Mouse (Mus musculus) hindbrain, embryonic 11.5 days (tissue): Measurements from ENCODE around the gene Prkn. TPM values are rescaled to one million over a fixed set of nuclear protein-coding genes. Genes with fewer than 3 reads are reported as not detected.

Source experiments
- ATAC-seq: fragments of 200-750 bp; cut with Nextera tagmentation; 2 replicates; pipeline ENCODE4 v1.8.0; 2017; ENCODE audit warnings: mild to moderate bottlenecking, moderate TSS enrichment, moderate library complexity; ENCODE audit not compliant: low FRiP score
- DNase-seq: peaks from one replicate; pipeline ENCODE4 v3.0.0-alpha.2; 2015; ENCODE audit warnings: low spot score
- H3K27ac ChIP-seq: fragments of 300-500 bp; sonication (generic); 2 replicates; pipeline ENCODE4 v1.5.1; 2014; ENCODE audit warnings: mild to moderate bottlenecking, low read depth, low read length
- H3K27me3 ChIP-seq: fragments of 300-500 bp; sonication (generic); 2 replicates; pipeline ENCODE4 v1.6.1; 2014; ENCODE audit warnings: mild to moderate bottlenecking, low read length, moderate library complexity, mixed read lengths; ENCODE audit not compliant: control insufficient read depth, insufficient read depth
- H3K36me3 ChIP-seq: fragments of 300-500 bp; sonication (generic); 2 replicates; pipeline ENCODE4 v1.6.1; 2014; ENCODE audit warnings: mild to moderate bottlenecking, low read length, moderate library complexity, mixed read lengths; ENCODE audit not compliant: control insufficient read depth, insufficient read depth
- H3K4me1 ChIP-seq: fragments of 300-500 bp; sonication (generic); replicated peaks from 2 replicates; pipeline ENCODE4 v1.6.1; 2014; ENCODE audit warnings: low read length, mixed read lengths; ENCODE audit not compliant: control insufficient read depth, insufficient read depth
- H3K4me2 ChIP-seq: fragments of 300-500 bp; sonication (generic); replicated peaks from 2 replicates; pipeline ENCODE4 v1.6.1; 2014; ENCODE audit warnings: mild to moderate bottlenecking, low read depth, low read length
- H3K4me3 ChIP-seq: fragments of 300-500 bp; sonication (generic); 2 replicates; pipeline ENCODE4 v1.5.1; 2014; ENCODE audit warnings: low read depth, low read length
- H3K9ac ChIP-seq: fragments of 300-500 bp; sonication (generic); 2 replicates; pipeline ENCODE4 v1.6.1; 2014; ENCODE audit warnings: low read depth, low read length
- H3K9me3 ChIP-seq: fragments of 300-500 bp; sonication (generic); 2 replicates; pipeline ENCODE4 v1.6.1; 2016; ENCODE audit warnings: low read length; ENCODE audit not compliant: control insufficient read depth
- WGBS: fragments of 180-500 bp; shearing (Covaris S2); extraction: QIAGEN DNeasy Blood & Tissue Kit; methylation state at CpG from one replicate; pipeline ENCODE4 v1.1.7; 2014; 5-methylcytosine and 5-hydroxymethylcytosine counted together
- polyA plus RNA-seq: library from polyadenylated mRNA; unstranded; fragments of >200 nt; fragmentation: Nextera tagmentation; extraction: Ambion mirVana; gene quantifications from 2 replicates; pipeline ENCODE4 v1.2.1, GENCODE M21; 2014

Gene Prkn
- polyA plus RNA-seq, 1 experiment from 2014 or later: 1.9 TPM

GRCm38 (mm10) chr17:11532748-11533147 is 692.6 kb downstream of the Prkn start:
- Histone ChIP-seq H3K4me1 (0 out of 2 replicates have a peak, but pooled peaks cover 2% of the 10 kb centered on the region), H3K9ac (no peak overlapping the region), H3K4me2 (no peak overlapping the region), H3K4me3 (no peak overlapping the region), H3K27me3 (no peaks in the 10 kb centered on the region), H3K9me3 (no peaks in the 10 kb centered on the region), H3K36me3 (no peaks in the 10 kb centered on the region), H3K27ac (peak overlapping the region; percentile 56; the same call in 1 of the 2 replicates)
- DNase-seq: peak; percentile 45
- 0 out of 2 replicates have a peak, but pooled peaks have one; percentile 45 for ATAC-seq
- 13% methylated on average over 2 of the region's 2 CpGs for WGBS

- DNase-seq (peak; percentile 18), ATAC-seq (peak; percentile 47; the same call in 1 of the 2 replicates)
- H3K27me3 ChIP-seq: no peaks in the 10 kb centered on the region
- H3K9ac ChIP-seq: no peak overlapping the region
- H3K4me3 ChIP-seq: no peak overlapping the region
- 16% methylated on average over 1 of the region's 1 CpGs for WGBS
- no peaks in the 10 kb centered on the region for H3K36me3 ChIP-seq
- no peaks in the 10 kb centered on the region for H3K9me3 ChIP-seq
- 0 out of 2 replicates have a peak, but pooled peaks cover 2% of the 10 kb centered on the region for H3K4me1 ChIP-seq
- no peak overlapping the region for H3K27ac ChIP-seq
- no peak overlapping the region for H3K4me2 ChIP-seq
Measured at GRCm38 (mm10) chr17:11533835-11534234, 693.7 kb downstream of the Prkn start.

- 91% methylated on average over 7 of the region's 7 CpGs for WGBS
Measured at GRCm38 (mm10) chr17:11538826-11539225, 698.6 kb downstream of the Prkn start.

GRCm38 (mm10) chr17:11541928-11542623 is 701.9 kb downstream of the Prkn start:
- H3K9ac ChIP-seq: no peak overlapping the region
- 74% methylated on average over 4 of the region's 4 CpGs for WGBS
- H3K4me3 ChIP-seq: no peak overlapping the region
- DNase-seq (peak; percentile 12), ATAC-seq (no peak)
- no peaks in the 10 kb centered on the region for H3K36me3 ChIP-seq
- H3K4me2 ChIP-seq: no peak overlapping the region
- H3K27ac ChIP-seq: no peak overlapping the region
- no peaks in the 10 kb centered on the region for H3K27me3 ChIP-seq
- H3K4me1 ChIP-seq: no peaks in the 10 kb centered on the region
- H3K9me3 ChIP-seq: no peaks in the 10 kb centered on the region

More at GRCm38 (mm10) chr17:11538826-11539225, 698.6 kb downstream of the Prkn start:
- H3K4me1 ChIP-seq: no peaks in the 10 kb centered on the region
- no peak for DNase-seq
- no peak overlapping the region for H3K9ac ChIP-seq
- no peak overlapping the region for H3K4me3 ChIP-seq
- no peak overlapping the region for H3K27ac ChIP-seq
- ATAC-seq: no peak
- H3K9me3 ChIP-seq: no peaks in the 10 kb centered on the region
- no peaks in the 10 kb centered on the region for H3K27me3 ChIP-seq
- no peaks in the 10 kb centered on the region for H3K36me3 ChIP-seq
- H3K4me2 ChIP-seq: no peak overlapping the region

GRCm38 (mm10) chr17:11550562-11550961 is 710.4 kb downstream of the Prkn start:
- 85% methylated on average over 5 of the region's 5 CpGs for WGBS
- H3K9me3 ChIP-seq: no peaks in the 10 kb centered on the region
- H3K36me3 ChIP-seq: no peaks in the 10 kb centered on the region
- H3K27ac ChIP-seq: no peak overlapping the region
- ATAC-seq: no peak
- DNase-seq: no peak
- H3K4me1 ChIP-seq: no peaks in the 10 kb centered on the region
- no peaks in the 10 kb centered on the region for H3K27me3 ChIP-seq
- H3K4me3 ChIP-seq: no peak overlapping the region
- H3K9ac ChIP-seq: no peak overlapping the region
- no peak overlapping the region for H3K4me2 ChIP-seq

- H3K9me3 ChIP-seq: no peaks in the 10 kb centered on the region
- no peaks in the 10 kb centered on the region for H3K27me3 ChIP-seq
- H3K36me3 ChIP-seq: no peaks in the 10 kb centered on the region
- DNase-seq (no peak), ATAC-seq (no peak)
- H3K4me1 ChIP-seq: no peaks in the 10 kb centered on the region
- no peak overlapping the region for H3K27ac ChIP-seq
- H3K9ac ChIP-seq: no peak overlapping the region
- 94% methylated on average over 6 of the region's 6 CpGs for WGBS
- no peak overlapping the region for H3K4me3 ChIP-seq
- H3K4me2 ChIP-seq: no peak overlapping the region
Measured at GRCm38 (mm10) chr17:11565681-11566080, 725.5 kb downstream of the Prkn start.

GRCm38 (mm10) chr17:11570392-11570791 is 730.2 kb downstream of the Prkn start:
- no peak overlapping the region for H3K9ac ChIP-seq
- no peaks in the 10 kb centered on the region for H3K27me3 ChIP-seq
- no peaks in the 10 kb centered on the region for H3K36me3 ChIP-seq
- H3K4me1 ChIP-seq: no peaks in the 10 kb centered on the region
- ATAC-seq: no peak
- DNase-seq: no peak
- WGBS: 78% methylated on average over 8 of the region's 8 CpGs
- H3K9me3 ChIP-seq: no peaks in the 10 kb centered on the region
- no peak overlapping the region for H3K27ac ChIP-seq
- H3K4me3 ChIP-seq: no peak overlapping the region
- H3K4me2 ChIP-seq: no peak overlapping the region

GRCm38 (mm10) chr17:11573666-11574065 is 733.5 kb downstream of the Prkn start:
- Histone ChIP-seq H3K27ac (no peak overlapping the region), H3K4me1 (no peaks in the 10 kb centered on the region), H3K27me3 (no peaks in the 10 kb centered on the region), H3K9me3 (no peaks in the 10 kb centered on the region), H3K4me3 (no peak overlapping the region), H3K36me3 (no peaks in the 10 kb centered on the region), H3K9ac (no peak overlapping the region), H3K4me2 (no peak overlapping the region)
- DNase-seq: no peak
- WGBS: 91% methylated on average over 9 of the region's 9 CpGs
- ATAC-seq: no peak

GRCm38 (mm10) chr17:11585491-11585890 is 745.3 kb downstream of the Prkn start:
- H3K4me3 ChIP-seq: no peak overlapping the region
- ATAC-seq: no peak
- H3K27me3 ChIP-seq: no peaks in the 10 kb centered on the region
- H3K36me3 ChIP-seq: no peaks in the 10 kb centered on the region
- H3K4me1 ChIP-seq: no peaks in the 10 kb centered on the region
- no peak overlapping the region for H3K4me2 ChIP-seq
- H3K9me3 ChIP-seq: no peaks in the 10 kb centered on the region
- H3K9ac ChIP-seq: no peak overlapping the region
- DNase-seq: no peak
- 95% methylated on average over 4 of the region's 4 CpGs for WGBS
- H3K27ac ChIP-seq: no peak overlapping the region
